Comparison of ENCODE assay signal across 7 mouse cellular contexts in genomic region chr6:51172856-51173619, GRCm38 (mm10).
A peak's percentile ranks its signal among the peaks of the same experiment; 100 is the strongest.
DNase-seq lines count a peak whose midpoint lies in the region; ATAC-seq and TF ChIP-seq lines count a peak whose summit lies in the region.

No protein-coding gene starts in this region.

- H3K4me1 ChIP-seq in CH12.LX (ENCODE audit: control insufficient read depth in 1 of 2, insufficient read depth in 2 of 2): peaks cover 2 to 16% of the 10 kb centered on the region in 2 experiments
- H3K4me1 ChIP-seq in forebrain, embryonic 10.5 days: peaks cover 59% of the 10 kb centered on the region

- DNase-seq in CH12.LX (ENCODE audit: extremely low read depth): peak; percentile 92
- DNase-seq in WW6 (ENCODE audit: low read depth, low spot score): peak; percentile 83
- peak; percentile 90 for DNase-seq in forebrain, embryonic 10.5 days (ENCODE audit: extremely low spot score, low spot score)
- DNase-seq in heart, postnatal 10 days: peak; percentile 96
- DNase-seq in kidney, postnatal 25 days: peak; percentile 94 to 97
- DNase-seq in spleen, postnatal 14 days (ENCODE audit: low spot score in 2 of 2): peak; percentile 48 to 54

- no peaks in the 10 kb centered on the region for H3K9me3 ChIP-seq in CH12.LX (replicated peaks; ENCODE audit: low read length)
- no peaks in the 10 kb centered on the region for H3K9me3 ChIP-seq in forebrain, embryonic 10.5 days

- ATAC-seq in megakaryocyte progenitor cell, adult 5-6 weeks (replicated peaks; ENCODE audit: poor library complexity): peak; percentile 57

- H3K9ac ChIP-seq in CH12.LX (ENCODE audit: insufficient read depth, low read depth): peak overlapping the region; percentile 72

- TF ChIP-seq CTCF in CH12.LX (conservative IDR thresholded peaks at IDR 0.05 in 1 of 2, IDR thresholded peaks at IDR 0.05 in 1 of 2; ENCODE audit: low read depth in 2 of 2, low read length in 2 of 2): no peak

- no peak for TF ChIP-seq RAD21 in CH12.LX (IDR thresholded peaks at IDR 0.05; ENCODE audit: low read depth, low read length)

- intact Hi-C loops in heart, postnatal 10 days (cut with DNase I): loop anchor here (5.0 kb wide), 1 partner anchor 989 kb away; the partner anchor contains the start of gene Hoxa2

- no peaks in the 10 kb centered on the region for H3K79me2 ChIP-seq in CH12.LX (replicated peaks; ENCODE audit: control insufficient read depth, extremely low read depth, insufficient read depth, poor library complexity, severe bottlenecking)

- H3K27ac ChIP-seq in CH12.LX (ENCODE audit: insufficient read depth, low read depth): no peak overlapping the region
- H3K27ac ChIP-seq in forebrain, embryonic 10.5 days: peak overlapping the region; percentile 74

- TF ChIP-seq POLR2A in CH12.LX (IDR thresholded peaks at IDR 0.05; ENCODE audit: low read depth, low read length): peak; percentile 31

- no peaks in the 10 kb centered on the region for H3K36me3 ChIP-seq in CH12.LX (replicated peaks in 1 of 2; ENCODE audit: control insufficient read depth in 1 of 2, insufficient read depth in 1 of 2, low read length in 1 of 2)
- H3K36me3 ChIP-seq in forebrain, embryonic 10.5 days (replicated peaks): no peaks in the 10 kb centered on the region

- dilution Hi-C loops in CH12.LX (cut with MboI; ENCODE audit: extremely low pct_ligation_motif_present, extremely low pct_unique_long_range_greater_than_20kb, low sequenced_read_pairs): no loop called here

- no peak for TF ChIP-seq EP300 in CH12.LX (IDR thresholded peaks at IDR 0.05; ENCODE audit: low read length)

- peaks cover 10% of the 10 kb centered on the region for H3K27me3 ChIP-seq in CH12.LX (replicated peaks)
- H3K27me3 ChIP-seq in forebrain, embryonic 10.5 days (ENCODE audit: poor library complexity, severe bottlenecking): peaks cover 83% of the 10 kb centered on the region

- peak overlapping the region; percentile 49 to 55 (median 53) for H3K4me3 ChIP-seq in CH12.LX (replicated peaks in 1 of 3; ENCODE audit: low read depth in 2 of 3, low read length in 2 of 3, poor library complexity in 1 of 3)
- peak overlapping the region; percentile 41 for H3K4me3 ChIP-seq in forebrain, embryonic 10.5 days

- H3K4me2 ChIP-seq in CH12.LX (ENCODE audit: insufficient read depth, low read depth, poor library complexity, severe bottlenecking): peak overlapping the region; percentile 87

- in situ Hi-C loops in CH12.LX (cut with MboI; ENCODE audit: low pct_ligation_motif_present, low pct_unique_long_range_greater_than_20kb, low sequenced_read_pairs): loop anchor here (10.0 to 25.0 kb wide), 2 partner anchors 186 to 488 kb away; no protein-coding TSS in a partner anchor

- WGBS in forebrain, embryonic 10.5 days: under 1% methylated on average over 25 of the region's 25 CpGs

TF ChIP-seq in CH12.LX, 34 proteins besides CTCF, POLR2A, EP300 and RAD21:
- peak; percentile 20; the same call in 1 of the 2 replicates for TF ChIP-seq MAX (IDR thresholded peaks at IDR 0.05; ENCODE audit: low read length)
- peak; percentile 90 for TF ChIP-seq NRF1 (IDR thresholded peaks at IDR 0.05; ENCODE audit: low read depth, low read length)
- TF ChIP-seq TBP (conservative IDR thresholded peaks at IDR 0.05; ENCODE audit: low read depth, low read length): 0 out of 2 replicates have a peak, but pooled peaks have one; percentile 21
- TF ChIP-seq E2F4 (IDR thresholded peaks at IDR 0.05; ENCODE audit: insufficient replicate concordance, low read depth, low read length): no peak
- no peak for TF ChIP-seq ZC3H11A (IDR thresholded peaks at IDR 0.05; ENCODE audit: low read depth, low read length)
